Mouse (Mus musculus) embryonic fibroblast, embryonic 13.5 days (primary cell): ENCODE measurements around the gene Lamtor4. TPM values are rescaled to one million over a fixed set of nuclear protein-coding genes. Genes with fewer than 3 reads are reported as not detected.
"Not testable (repeated sequence)": the region's sequence is repeated elsewhere in the genome, so short reads cannot be mapped to it uniquely, and the experiment has no call there.

ENCODE experiments used
- H3K27ac ChIP-seq: 2 replicates; pipeline ENCODE4 v1.5.1; 2012; ENCODE audit warnings: low read length, control low read depth, inconsistent platforms; ENCODE audit not compliant: insufficient read depth
- H3K4me1 ChIP-seq: 2 replicates; pipeline ENCODE4 v1.6.1; 2011; ENCODE audit warnings: low read length; ENCODE audit not compliant: control insufficient read depth, insufficient read depth
- H3K4me3 ChIP-seq: 2 replicates; pipeline ENCODE4 v1.5.1; 2011; ENCODE audit warnings: mild to moderate bottlenecking, control low read depth, low read length; ENCODE audit not compliant: insufficient read depth
- CTCF ChIP-seq: IDR thresholded peaks from 2 replicates; pipeline ENCODE4 v1.5.1; 2011; ENCODE audit warnings: mild to moderate bottlenecking, control low read depth, low read length, moderate library complexity, borderline replicate concordance; ENCODE audit not compliant: insufficient read depth
- POLR2A ChIP-seq: IDR thresholded peaks from 2 replicates; pipeline ENCODE4 v1.6.1; 2011; ENCODE audit warnings: low read depth, mild to moderate bottlenecking, control low read depth, low read length, moderate library complexity
- polyA plus RNA-seq: library from polyadenylated mRNA; stranded (reverse); fragments of >200 nt; gene quantifications from 2 replicates; pipeline ENCODE4 v1.2.4, GENCODE M21; 2011; ENCODE audit warnings: low read depth; ENCODE audit not compliant: missing spikeins, insufficient read length

Lamtor4 gene
- polyA plus RNA-seq, result 36.9 and 40.7 TPM in 2 replicates

DNA sequence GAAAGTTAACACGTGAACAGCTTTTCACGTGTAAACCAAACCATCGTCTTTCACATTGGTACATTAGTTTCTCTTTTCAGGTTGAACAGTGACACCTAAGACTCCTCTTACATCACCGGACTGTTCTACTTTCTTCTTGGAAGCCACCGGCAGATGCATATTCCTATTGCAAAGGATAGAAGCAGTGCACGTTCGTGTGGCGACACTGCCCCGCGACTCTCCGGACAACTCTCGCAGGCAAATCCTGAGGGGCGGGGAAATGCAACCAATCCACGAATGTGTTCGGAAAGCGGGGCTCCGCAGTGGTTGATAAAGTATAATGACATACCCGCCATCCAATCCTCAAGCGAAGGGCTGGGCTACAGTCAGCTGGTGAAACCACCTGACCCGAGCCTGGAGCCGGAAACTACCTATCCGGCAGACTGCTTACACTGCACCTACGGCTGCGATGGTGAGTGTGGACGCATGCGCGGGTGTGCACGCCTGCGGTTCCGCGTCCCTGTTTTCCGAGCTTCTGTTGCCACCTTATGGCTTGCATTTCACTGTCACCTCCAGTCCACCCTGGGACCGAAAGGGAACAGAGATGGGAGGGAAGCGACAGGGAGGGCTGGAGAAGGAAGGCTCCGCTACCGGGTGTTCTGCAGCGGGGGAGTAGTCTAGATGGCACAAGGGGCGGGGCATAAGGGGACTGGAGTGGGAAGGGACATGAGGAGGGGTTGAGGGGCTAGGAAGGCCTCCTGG is at the start of gene Lamtor4:
TSS of gene Lamtor4 (plus strand) at position 130 of the 741 bp plus-strand sequence.
- peak within 1 kb of the TSS; percentile 71 for H3K4me3 ChIP-seq
- no peak for TF ChIP-seq CTCF
- peak; percentile 84 for TF ChIP-seq POLR2A
- H3K4me1 ChIP-seq, result peaks cover 2% of the 10 kb centered on the region; the same call in 1 of the 2 replicates
- 0 out of 2 replicates have a peak within 1 kb of the TSS, but pooled peaks have one; percentile 22 for H3K27ac ChIP-seq

DNA sequence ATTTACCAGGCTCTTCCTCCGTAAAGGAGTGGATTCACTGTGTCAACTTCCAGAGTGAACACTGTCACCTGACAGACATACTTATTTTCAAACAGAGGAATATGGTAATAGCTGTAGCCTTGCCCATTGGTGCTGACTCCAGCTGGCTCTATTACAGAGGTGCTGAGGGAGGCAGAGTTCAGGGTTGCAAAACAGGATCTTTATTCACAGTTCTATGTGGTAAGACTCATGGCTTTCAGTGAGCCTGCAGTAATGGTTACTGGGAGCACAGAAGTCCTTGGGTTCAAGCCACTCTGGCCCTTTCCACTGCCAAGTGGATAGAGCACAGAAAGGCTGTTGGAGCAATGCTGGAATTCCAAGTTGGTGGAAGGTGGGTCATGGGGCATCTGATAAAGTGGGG is 48.0 kb upstream of the Lamtor4 start:
- Histone ChIP-seq H3K4me1 (no peaks in the 10 kb centered on the region), H3K27ac (no peak overlapping the region), H3K4me3 (no peak overlapping the region)
- TF ChIP-seq POLR2A, result no peak
- no peak for TF ChIP-seq CTCF

DNA sequence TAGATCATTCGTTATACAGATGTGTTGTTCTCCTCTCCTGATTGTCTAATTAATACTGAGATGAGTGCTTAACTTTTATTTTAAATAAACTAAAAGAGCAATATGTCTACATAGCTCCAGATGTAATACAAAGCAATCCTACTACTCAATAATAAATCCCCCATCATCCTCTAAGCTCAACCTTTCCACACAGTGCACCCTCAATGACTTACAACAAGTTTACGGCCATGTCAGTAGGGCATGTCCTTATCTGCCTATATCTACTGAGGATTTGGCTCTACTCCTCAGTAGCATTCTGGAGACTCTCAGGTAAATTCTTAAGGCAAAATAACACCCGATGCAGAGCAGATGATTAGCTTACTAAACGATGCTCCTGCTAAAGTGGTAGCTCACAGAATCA is 47.4 kb upstream of the Lamtor4 start:
- no peak for TF ChIP-seq CTCF
- TF ChIP-seq POLR2A, result no peak
- H3K27ac ChIP-seq, result no peak overlapping the region
- H3K4me3 ChIP-seq, result no peak overlapping the region
- no peaks in the 10 kb centered on the region for H3K4me1 ChIP-seq

DNA sequence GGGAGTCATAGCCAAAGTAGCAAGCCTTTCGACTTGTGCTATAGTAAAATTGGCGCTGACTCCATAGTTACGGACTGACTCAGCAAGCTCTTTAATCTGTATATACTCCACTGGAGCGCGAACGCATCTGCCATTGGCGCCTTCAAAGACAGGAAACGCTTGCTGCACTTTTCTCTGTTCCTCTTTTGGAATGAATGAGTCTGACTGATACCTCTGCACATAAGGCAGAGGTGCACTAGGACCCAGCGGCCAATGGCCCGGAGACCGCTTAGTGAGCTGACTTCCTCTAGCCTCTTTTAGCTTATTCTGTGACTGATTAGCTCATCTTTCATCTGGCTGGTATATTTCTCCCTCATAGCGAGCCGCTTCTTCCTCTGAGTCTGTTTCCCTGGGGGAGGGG is 38.6 kb upstream of the Lamtor4 start:
- H3K4me1 ChIP-seq, H3K27ac ChIP-seq, H3K4me3 ChIP-seq: not testable (repeated sequence)

GRCm38 (mm10) chr5:138219864-138220263 is 35.4 kb upstream of the Lamtor4 start:
- Histone ChIP-seq H3K27ac (no peak overlapping the region), H3K4me3 (no peak overlapping the region), H3K4me1 (no peaks in the 10 kb centered on the region)
- TF ChIP-seq POLR2A, result no peak

DNA sequence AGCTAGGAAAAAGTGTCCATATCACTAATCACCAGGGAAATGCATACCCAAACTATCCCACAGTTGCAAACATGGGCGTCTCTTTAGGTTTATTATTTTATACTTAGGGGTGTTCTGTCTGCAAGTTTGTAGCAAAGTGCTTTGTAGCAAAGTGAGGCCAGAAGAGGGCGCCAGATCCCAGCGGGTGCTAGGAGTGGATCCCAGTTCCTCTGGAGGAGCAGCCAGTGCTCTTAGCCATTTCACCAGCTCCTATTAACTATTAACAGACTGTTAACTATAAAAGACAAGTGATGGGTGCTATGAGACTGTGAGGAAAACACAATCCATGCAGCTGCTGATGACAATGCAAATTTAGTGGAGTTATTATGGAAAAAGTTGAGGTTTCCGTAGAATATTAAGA is 33.2 kb upstream of the Lamtor4 start:
- no peak for TF ChIP-seq POLR2A
- TF ChIP-seq CTCF, result peak; percentile 63; the same call in 1 of the 2 replicates
- H3K27ac ChIP-seq, result no peak overlapping the region
- no peaks in the 10 kb centered on the region for H3K4me1 ChIP-seq
- H3K4me3 ChIP-seq, result no peak overlapping the region

GRCm38 (mm10) chr5:138223287-138223686 is 32.0 kb upstream of the Lamtor4 start:
- Histone ChIP-seq H3K4me1 (no peaks in the 10 kb centered on the region), H3K27ac (no peak overlapping the region), H3K4me3 (no peak overlapping the region)
- no peak for TF ChIP-seq CTCF

- Histone ChIP-seq H3K27ac (no peak within 1 kb of the TSS), H3K4me1 (no peaks in the 10 kb centered on the region)
- TF ChIP-seq CTCF (no peak), POLR2A (no peak)
These were observed 29.6 kb upstream of the Lamtor4 start, which contains the start of gene Nxpe5 for GRCm38 (mm10) chr5:138225700-138226099. TSS of gene Nxpe5 (plus strand) at chr5:138225898.

GRCm38 (mm10) chr5:138226491-138226890 is 28.8 kb upstream of the Lamtor4 start:
- TF ChIP-seq CTCF (no peak), POLR2A (no peak)
- Histone ChIP-seq H3K27ac (no peak overlapping the region), H3K4me3 (no peak overlapping the region), H3K4me1 (no peaks in the 10 kb centered on the region)

More at GRCm38 (mm10) chr5:138225700-138226099, 29.6 kb upstream of the Lamtor4 start, which contains the start of gene Nxpe5:
- no peak within 1 kb of the TSS for H3K4me3 ChIP-seq

DNA sequence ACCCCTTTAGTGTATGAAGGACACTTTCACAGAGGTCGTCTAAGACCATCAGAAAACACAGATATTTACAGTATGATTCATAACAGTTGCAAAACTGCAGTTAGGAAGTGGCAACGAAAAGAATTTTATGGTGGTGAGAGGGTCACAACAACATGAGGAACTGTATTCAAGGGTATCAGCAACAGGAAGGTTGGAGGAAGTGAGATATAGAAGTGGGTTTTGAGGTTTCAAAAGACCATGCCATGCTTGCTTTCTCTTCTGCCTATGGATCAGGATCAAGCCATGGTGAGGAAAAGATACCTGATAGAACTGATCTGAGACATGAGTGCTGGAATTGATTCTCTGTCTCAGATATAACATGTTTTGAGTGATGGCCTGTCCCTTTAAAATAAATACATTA is 27.9 kb upstream of the Lamtor4 start:
- TF ChIP-seq POLR2A, result no peak
- TF ChIP-seq CTCF, result no peak
- Histone ChIP-seq H3K27ac (no peak overlapping the region), H3K4me1 (no peaks in the 10 kb centered on the region), H3K4me3 (no peak overlapping the region)
